Mouse (Mus musculus) heart, postnatal 10 days (tissue): ENCODE data around the gene Ssxb3. TPM values are rescaled to one million over a fixed set of nuclear protein-coding genes. Genes with fewer than 3 reads are reported as not detected.
"Not testable (repeated sequence)": the region's sequence is repeated elsewhere in the genome, so short reads cannot be mapped to it uniquely, and the experiment has no call there.

Experiments used
- DNase-seq, 2 experiments: peaks; one replicate each; pipeline ENCODE4 v3.0.0; 2021
- intact Hi-C: fragments of 180-260 bp; cut with DNase I; formaldehyde crosslinking; loops from one replicate; pipeline ENCODE4 v1.15.1; 2025
- total RNA-seq, 2 experiments: library from RNA; stranded (reverse); gene quantifications; 2 replicates each; pipeline ENCODE4 v1.2.3; 2021

Gene Ssxb3
- total RNA-seq, result not detected

DNA sequence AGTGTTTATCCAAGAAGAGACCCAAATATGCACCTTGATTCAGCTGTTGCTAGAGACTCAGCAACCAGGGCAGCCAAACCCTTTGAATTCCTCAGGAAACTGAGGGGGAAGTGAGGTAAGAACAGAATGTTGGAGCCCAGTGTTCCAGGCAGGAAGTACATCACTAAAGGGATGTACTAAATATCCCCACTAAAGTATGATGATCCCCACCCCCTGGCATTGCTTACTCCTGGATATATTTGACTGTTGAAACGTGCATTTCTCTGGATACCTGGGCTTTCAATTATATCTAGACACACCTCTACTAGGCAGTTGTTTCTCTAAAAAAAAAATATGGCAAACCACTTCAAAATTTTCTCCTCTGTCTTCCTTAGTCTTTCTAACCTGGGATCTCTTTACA is at the start of gene Ssxb3:
Ssxb3 (minus strand) TSS at position 101 of the 400 bp plus-strand sequence.
- intact Hi-C loops, DNase-seq: not testable (repeated sequence)

DNA sequence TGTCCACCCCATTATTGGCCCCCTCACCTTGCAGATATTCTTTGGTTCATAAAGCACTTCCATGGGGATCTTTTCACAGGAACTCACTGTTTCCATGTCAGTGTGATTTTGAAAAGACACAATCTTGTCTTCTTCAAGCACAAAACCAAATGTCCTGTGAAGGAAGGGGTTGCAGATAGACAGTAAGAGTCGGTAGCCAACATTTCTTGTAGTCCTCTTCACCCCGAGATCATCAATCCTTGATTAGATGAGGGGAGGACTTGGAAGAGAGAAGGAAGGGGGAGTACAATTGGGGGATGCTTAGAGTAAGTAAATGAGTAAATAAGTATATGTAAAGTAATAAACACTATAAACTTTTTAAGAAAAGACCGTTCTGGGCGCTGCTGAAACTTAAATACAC is 43.5 kb downstream of the Ssxb3 start, which contains the start of gene Ssxb6:
Ssxb6 (minus strand) TSS at position 101 of the 400 bp plus-strand sequence.
- DNase-seq, result not testable (repeated sequence)
- intact Hi-C loops, result loop anchor here (5.0 kb wide), 1 partner anchor 134 kb away; no protein-coding TSS in a partner anchor

Other genes starting within 250 kb of the Ssxb3 start
- not detected for gene Ssxb9, start 224.8 kb downstream of the Ssxb3 start, total RNA-seq
- not detected for gene Ssxb1, start 178.5 kb downstream of the Ssxb3 start, total RNA-seq
- gene Ssxb2, start 130.1 kb downstream of the Ssxb3 start, total RNA-seq, result not detected
- gene Gm14459, start 66.9 kb downstream of the Ssxb3 start, total RNA-seq, result not detected
- not detected for gene Ssxb6, start 43.6 kb downstream of the Ssxb3 start, total RNA-seq
- not detected for gene Ssxb8, start 99.0 kb upstream of the Ssxb3 start, total RNA-seq
- not detected for gene Ssx9, start 156.6 kb upstream of the Ssxb3 start, total RNA-seq
- not detected for gene Ssxb5, start 211.9 kb upstream of the Ssxb3 start, total RNA-seq